Mouse (Mus musculus) right cerebral cortex, postnatal 4 days (tissue): Measurements from ENCODE around the gene Reg3b.
"Not testable (repeated sequence)": the region's sequence is repeated elsewhere in the genome, so short reads cannot be mapped to it uniquely, and the experiment has no call there.

Experiments
- DNase-seq: peaks from one replicate; pipeline ENCODE4 v3.0.0-alpha.2; 2022

The Reg3b gene

GRCm38 (mm10) chr6:78370357-78370756, at the start of gene Reg3b:
Gene Reg3b, plus strand, starts transcription at chr6:78370657.
- DNase-seq = no peak

- no peak for DNase-seq
Observed at GRCm38 (mm10) chr6:78327798-78328197, 42.7 kb upstream of the Reg3b start.

GRCm38 (mm10) chr6:78329166-78329565, 41.3 kb upstream of the Reg3b start:
- no peak for DNase-seq

GRCm38 (mm10) chr6:78331919-78332569, 38.4 kb upstream of the Reg3b start:
- no peak for DNase-seq

GRCm38 (mm10) chr6:78340296-78340695, 30.2 kb upstream of the Reg3b start:
- no peak for DNase-seq

- no peak for DNase-seq
Observed at GRCm38 (mm10) chr6:78341689-78342088, 28.8 kb upstream of the Reg3b start.

GRCm38 (mm10) chr6:78361971-78362563, 8.4 kb upstream of the Reg3b start:
- no peak for DNase-seq

GRCm38 (mm10) chr6:78378765-78379164, 8.3 kb downstream of the Reg3b start, which contains the start of gene Reg3d:
Gene Reg3d, minus strand, starts transcription at chr6:78378865.
- no peak for DNase-seq

GRCm38 (mm10) chr6:78380409-78380808, 10.0 kb downstream of the Reg3b start, which contains the start of gene Reg3a:
Gene Reg3a, plus strand, starts transcription at chr6:78380709.
- DNase-seq = no peak

GRCm38 (mm10) chr6:78385609-78386008, 15.2 kb downstream of the Reg3b start:
- no peak for DNase-seq

GRCm38 (mm10) chr6:78395323-78395722, 24.9 kb downstream of the Reg3b start, which contains the start of gene Reg2:
Gene Reg2, plus strand, starts transcription at chr6:78395623.
- not testable (repeated sequence) for DNase-seq

- DNase-seq = not testable (repeated sequence)
Observed at GRCm38 (mm10) chr6:78422411-78422810, 52.0 kb downstream of the Reg3b start, which contains the start of gene Reg1. Gene Reg1, plus strand, starts transcription at chr6:78422711.
